Mouse (Mus musculus) MEL (cell line): ENCODE measurements around the gene Zfp655. TPM values are rescaled to one million over a fixed set of nuclear protein-coding genes. Genes with fewer than 3 reads are reported as not detected.

Experiments
- DNase-seq: peaks from one replicate; pipeline ENCODE4 v3.0.0; 2011; ENCODE audit warnings: low read depth, low spot score
- H3K27ac ChIP-seq: 2 replicates; pipeline ENCODE4 v1.5.1; 2012; ENCODE audit warnings: low read depth, mild to moderate bottlenecking, control low read depth, low read length, moderate library complexity; ENCODE audit not compliant: control insufficient read depth
- H3K27me3 ChIP-seq, 2 experiments: fragments of 150-350 bp in 1 of 2; sonication (generic) in 1 of 2; 2 replicates each; pipeline ENCODE4 v1.6.1; 2012; ENCODE audit warnings: low read length in 2 of 2, mild to moderate bottlenecking in 2 of 2, improper control_type of control experiment in 1 of 2, moderate library complexity in 1 of 2; ENCODE audit not compliant: insufficient read depth in 2 of 2, control insufficient read depth in 1 of 2
- H3K36me3 ChIP-seq, 2 experiments: 2 replicates each; pipeline ENCODE4 v1.6.1; 2012 to 2014; ENCODE audit warnings: low read length in 2 of 2, improper control_type of control experiment in 1 of 2, inconsistent platforms in 1 of 2, mild to moderate bottlenecking in 1 of 2; ENCODE audit not compliant: insufficient read depth in 2 of 2, control insufficient read depth in 1 of 2
- H3K4me1 ChIP-seq, 2 experiments: fragments of 150-350 bp in 1 of 2; sonication (generic) in 1 of 2; 2 replicates each; pipeline ENCODE4 v1.6.1; 2012; ENCODE audit warnings: low read length in 2 of 2, improper control_type of control experiment in 1 of 2, mild to moderate bottlenecking in 1 of 2; ENCODE audit not compliant: insufficient read depth in 2 of 2, control insufficient read depth in 1 of 2
- H3K4me3 ChIP-seq, 2 experiments: fragments of 150-350 bp in 1 of 2; sonication (generic) in 1 of 2; 2 replicates each; pipeline ENCODE4 v1.5.1; 2012; ENCODE audit warnings: low read depth in 2 of 2, low read length in 2 of 2, mild to moderate bottlenecking in 2 of 2, moderate library complexity in 2 of 2, control low read depth in 1 of 2, improper control_type of control experiment in 1 of 2; ENCODE audit not compliant: control insufficient read depth in 1 of 2, insufficient read depth in 1 of 2
- H3K79me2 ChIP-seq: 2 replicates; pipeline ENCODE4 v1.6.1; 2012; ENCODE audit warnings: mild to moderate bottlenecking, low read length, moderate library complexity; ENCODE audit not compliant: control insufficient read depth, poor library complexity, insufficient read depth
- H3K9ac ChIP-seq: 2 replicates; pipeline ENCODE4 v1.6.1; 2012; ENCODE audit warnings: low read depth, mild to moderate bottlenecking, control low read depth, low read length, moderate library complexity; ENCODE audit not compliant: control insufficient read depth, poor library complexity, severe bottlenecking
- H3K9me3 ChIP-seq: fragments of 150-350 bp; sonication (generic); replicated peaks from 2 replicates; pipeline ENCODE4 v1.6.1; 2012; ENCODE audit warnings: mild to moderate bottlenecking, low read length, improper control_type of control experiment, moderate library complexity; ENCODE audit not compliant: insufficient read depth
- BHLHE40 ChIP-seq: IDR thresholded peaks from 2 replicates; pipeline ENCODE4 v1.6.1; 2012; ENCODE audit warnings: low read depth, mild to moderate bottlenecking, inconsistent platforms, low read length, improper control_type of control experiment, borderline replicate concordance
- E2F4 ChIP-seq: IDR thresholded peaks from 2 replicates; pipeline ENCODE4 v1.6.1; 2011; ENCODE audit warnings: low read depth, low read length, improper control_type of control experiment, borderline replicate concordance
- ELF1 ChIP-seq: IDR thresholded peaks from 2 replicates; pipeline ENCODE4 v1.6.1; 2014; ENCODE audit warnings: low read depth, mild to moderate bottlenecking, inconsistent platforms, low read length, improper control_type of control experiment, moderate library complexity
- EP300 ChIP-seq, 2 experiments: IDR thresholded peaks; 2 replicates each; pipeline ENCODE4 v1.6.1; 2011; ENCODE audit warnings: improper control_type of control experiment in 2 of 2, low read length in 2 of 2, low read depth in 1 of 2, mild to moderate bottlenecking in 1 of 2
- GABPA ChIP-seq: IDR thresholded peaks from 2 replicates; pipeline ENCODE4 v1.6.1; 2012; ENCODE audit warnings: low read depth, mild to moderate bottlenecking, inconsistent platforms, low read length, improper control_type of control experiment, moderate library complexity
- GATA1 ChIP-seq: IDR thresholded peaks from 2 replicates; pipeline ENCODE4 v1.6.1; 2011; ENCODE audit warnings: low read depth, low read length, improper control_type of control experiment
- HCFC1 ChIP-seq: IDR thresholded peaks from 2 replicates; pipeline ENCODE4 v1.6.1; 2012; ENCODE audit warnings: low read depth, mild to moderate bottlenecking, inconsistent platforms, low read length, improper control_type of control experiment, moderate library complexity
- JUND ChIP-seq: IDR thresholded peaks from 2 replicates; pipeline ENCODE4 v1.6.1; 2011; ENCODE audit warnings: low read depth, mild to moderate bottlenecking, improper control_type of control experiment, low read length
- KAT2A ChIP-seq: conservative IDR thresholded peaks from 2 replicates; pipeline ENCODE4 v1.6.1; 2012; ENCODE audit warnings: low read depth, low read length, improper control_type of control experiment, inconsistent platforms
- MAFK ChIP-seq: IDR thresholded peaks from 2 replicates; pipeline ENCODE4 v1.6.1; 2011; ENCODE audit warnings: low read depth, mild to moderate bottlenecking, low read length, improper control_type of control experiment, borderline replicate concordance
- MAX ChIP-seq: IDR thresholded peaks from 2 replicates; pipeline ENCODE4 v1.6.1; 2011; ENCODE audit warnings: low read length, improper control_type of control experiment
- MEF2A ChIP-seq: IDR thresholded peaks from 2 replicates; pipeline ENCODE4 v1.6.1; 2014; ENCODE audit warnings: low read depth, mild to moderate bottlenecking, inconsistent platforms, low read length, improper control_type of control experiment; ENCODE audit not compliant: poor library complexity, insufficient replicate concordance, severe bottlenecking; ENCODE audit errors: extremely low read depth
- POLR2A ChIP-seq, 2 experiments: IDR thresholded peaks; 2 replicates each; pipeline ENCODE4 v1.6.1; 2011 to 2012; ENCODE audit warnings: low read length in 2 of 2, mild to moderate bottlenecking in 2 of 2, control low read depth in 1 of 2, improper control_type of control experiment in 1 of 2, low read depth in 1 of 2, moderate library complexity in 1 of 2; ENCODE audit not compliant: control insufficient read depth in 1 of 2, insufficient read depth in 1 of 2, poor library complexity in 1 of 2
- POLR2AphosphoS2 ChIP-seq: IDR thresholded peaks from 2 replicates; pipeline ENCODE4 v1.6.1; 2011; ENCODE audit warnings: low read length, improper control_type of control experiment
- POLR2AphosphoS5 ChIP-seq: IDR thresholded peaks from 2 replicates; pipeline ENCODE4 v1.6.1; 2012; ENCODE audit warnings: low read depth, borderline replicate concordance, mild to moderate bottlenecking, inconsistent platforms, low read length, moderate library complexity, mixed read lengths
- TBP ChIP-seq: IDR thresholded peaks from 2 replicates; pipeline ENCODE4 v1.8.0; 2011; ENCODE audit warnings: low read depth, low read length, improper control_type of control experiment
- TCF12 ChIP-seq: IDR thresholded peaks from 2 replicates; pipeline ENCODE4 v1.6.1; 2014; ENCODE audit warnings: low read depth, mild to moderate bottlenecking, inconsistent platforms, low read length, improper control_type of control experiment, moderate library complexity
- USF1 ChIP-seq: IDR thresholded peaks from 2 replicates; pipeline ENCODE4 v1.6.1; 2014; ENCODE audit warnings: low read depth, mild to moderate bottlenecking, inconsistent platforms, low read length, improper control_type of control experiment, moderate library complexity
- USF2 ChIP-seq, 2 experiments: IDR thresholded peaks; 2 replicates each; pipeline ENCODE4 v1.6.1; 2011 to 2012; ENCODE audit warnings: improper control_type of control experiment in 2 of 2, low read length in 2 of 2, borderline replicate concordance in 1 of 2, inconsistent platforms in 1 of 2, low read depth in 1 of 2, mild to moderate bottlenecking in 1 of 2; ENCODE audit not compliant: insufficient read depth in 1 of 2
- ZC3H11A ChIP-seq: IDR thresholded peaks from 2 replicates; pipeline ENCODE4 v1.6.1; 2012; ENCODE audit warnings: low read depth, mild to moderate bottlenecking, inconsistent platforms, low read length, improper control_type of control experiment
- ZNF384 ChIP-seq: IDR thresholded peaks from 2 replicates; pipeline ENCODE4 v1.6.1; 2012; ENCODE audit warnings: low read depth, mild to moderate bottlenecking, inconsistent platforms, low read length, improper control_type of control experiment
- polyA plus RNA-seq, 2 experiments: library from polyadenylated mRNA; stranded (reverse) in 1 of 2; unstranded in 1 of 2; fragments of >175 nt in 1 of 2; fragments of >200 nt in 1 of 2; gene quantifications; 2 replicates each; pipeline versions ENCODE4 v1.2.1 to v1.2.4; 2012; ENCODE audit warnings: low replicate concordance in 2 of 2, low read depth in 1 of 2; ENCODE audit not compliant: insufficient read length in 2 of 2, insufficient read depth in 1 of 2, missing spikeins in 1 of 2
- total RNA-seq: library from RNA; depleted of rRNA; stranded (reverse); fragments of 300-350 nt; gene quantifications from 2 replicates; pipeline ENCODE4 v1.2.3, GENCODE M21; 2012

Zfp655 gene
- total and polyA plus RNA-seq, 3 experiments, result 25.2 to 35.3 (median 26.9) TPM

DNA sequence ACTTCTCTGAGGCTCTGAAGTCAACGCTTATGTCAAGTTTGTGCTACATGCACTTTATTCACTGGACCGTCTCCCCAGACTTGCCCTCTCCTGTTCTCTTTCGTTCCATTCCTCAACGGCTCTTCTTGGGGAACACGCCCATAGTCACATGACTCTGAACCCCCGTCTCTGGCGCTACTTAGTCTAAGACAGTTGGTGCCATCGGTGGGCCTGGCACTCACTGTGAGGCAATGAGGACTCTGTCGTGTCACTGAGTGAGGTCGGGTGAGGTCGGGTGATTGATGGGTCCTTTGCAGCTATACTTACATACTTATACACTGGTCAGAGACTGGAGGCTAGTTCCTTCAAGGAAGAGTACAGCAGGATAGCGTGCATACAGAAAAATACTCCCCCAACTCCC is 8.1 kb upstream of the Zfp655 start (continued):
- 0 out of 2 replicates have a peak, but pooled peaks have one; percentile 41 for TF ChIP-seq KAT2A
- TF ChIP-seq MAFK, result peak; percentile 58
- peak in 1 of 2 experiments; percentile 62; a peak in 2 of 4 replicates for TF ChIP-seq USF2 (IDR thresholded peaks at IDR 0.05; ENCODE audit: borderline replicate concordance in 1 of 2, insufficient read depth in 1 of 2, low read depth in 1 of 2, low read length in 2 of 2)
- TF ChIP-seq BHLHE40, result peak; percentile 72; the same call in 1 of the 2 replicates
- peak; percentile 85; the same call in 1 of the 2 replicates for TF ChIP-seq POLR2AphosphoS5
- no peak; the same call in 1 of the 2 replicates for TF ChIP-seq ZNF384
- no peak for TF ChIP-seq HCFC1
- no peak for TF ChIP-seq GABPA
- TF ChIP-seq TCF12, result peak; percentile 59
- TF ChIP-seq USF1, result peak; percentile 96
- no peak for TF ChIP-seq JUND
- peak; percentile 75 for TF ChIP-seq POLR2AphosphoS2
- peak in 1 of 2 experiments; percentile 72; a peak in 2 of 4 replicates for TF ChIP-seq POLR2A (IDR thresholded peaks at IDR 0.05; ENCODE audit: control insufficient read depth in 1 of 2, insufficient read depth in 1 of 2, low read depth in 1 of 2, low read length in 2 of 2, poor library complexity in 1 of 2)
- TF ChIP-seq ZC3H11A, result no peak
- peak; percentile 31; the same call in 1 of the 2 replicates for TF ChIP-seq ELF1
- TF ChIP-seq TBP, result no peak; the same call in 1 of the 2 replicates
- 0 out of 2 replicates have a peak, but pooled peaks have one; percentile 35 for TF ChIP-seq E2F4
- no peak for TF ChIP-seq GATA1
- peak in 1 of 2 experiments; percentile 74; a peak in 3 of 4 replicates for TF ChIP-seq EP300 (IDR thresholded peaks at IDR 0.05; ENCODE audit: low read depth in 1 of 2, low read length in 2 of 2)
- peak; percentile 66; the same call in 1 of the 2 replicates for TF ChIP-seq MAX

DNA sequence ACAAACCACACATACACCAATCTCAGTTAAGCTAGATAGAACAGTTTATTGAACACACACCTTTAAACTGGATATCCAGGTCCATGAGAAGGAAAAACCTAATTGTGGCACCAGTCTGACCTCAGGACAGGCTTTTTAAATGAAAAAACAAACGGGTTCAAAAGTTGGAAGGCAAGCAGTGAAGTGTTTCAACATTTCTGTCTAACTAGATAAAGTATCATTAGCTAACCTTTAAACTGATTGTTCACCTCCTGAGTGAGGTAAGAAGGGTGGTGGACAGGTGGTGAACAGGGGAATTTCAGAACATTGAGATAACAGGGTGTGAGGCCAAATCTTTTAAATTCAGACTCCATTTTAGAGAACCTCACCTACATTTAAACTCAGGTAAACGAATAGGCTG is 5.1 kb upstream of the Zfp655 start:
- Histone ChIP-seq H3K27ac (no peak overlapping the region), H3K27me3 (no peaks in the 10 kb centered on the region), H3K79me2 (peaks cover 4% of the 10 kb centered on the region; the same call in 1 of the 2 replicates), H3K36me3 (peaks cover 0 to 14% of the 10 kb centered on the region in 2 experiments; a peak in 2 of 4 replicates), H3K4me3 (no peak overlapping the region), H3K9me3 (no peaks in the 10 kb centered on the region), H3K4me1 (peaks cover 10 to 24% of the 10 kb centered on the region in 2 experiments), H3K9ac (no peak overlapping the region)
- TF ChIP-seq BHLHE40 (no peak), POLR2A (IDR thresholded peaks at IDR 0.05; ENCODE audit: control insufficient read depth in 1 of 2, insufficient read depth in 1 of 2, low read depth in 1 of 2, low read length in 2 of 2, poor library complexity in 1 of 2) (no peak), POLR2AphosphoS5 (no peak), MEF2A (no peak)
- DNase-seq, result no peak
